Mouse (Mus musculus): ENCODE results near the gene Col5a1.

Gene Col5a1

DNA sequence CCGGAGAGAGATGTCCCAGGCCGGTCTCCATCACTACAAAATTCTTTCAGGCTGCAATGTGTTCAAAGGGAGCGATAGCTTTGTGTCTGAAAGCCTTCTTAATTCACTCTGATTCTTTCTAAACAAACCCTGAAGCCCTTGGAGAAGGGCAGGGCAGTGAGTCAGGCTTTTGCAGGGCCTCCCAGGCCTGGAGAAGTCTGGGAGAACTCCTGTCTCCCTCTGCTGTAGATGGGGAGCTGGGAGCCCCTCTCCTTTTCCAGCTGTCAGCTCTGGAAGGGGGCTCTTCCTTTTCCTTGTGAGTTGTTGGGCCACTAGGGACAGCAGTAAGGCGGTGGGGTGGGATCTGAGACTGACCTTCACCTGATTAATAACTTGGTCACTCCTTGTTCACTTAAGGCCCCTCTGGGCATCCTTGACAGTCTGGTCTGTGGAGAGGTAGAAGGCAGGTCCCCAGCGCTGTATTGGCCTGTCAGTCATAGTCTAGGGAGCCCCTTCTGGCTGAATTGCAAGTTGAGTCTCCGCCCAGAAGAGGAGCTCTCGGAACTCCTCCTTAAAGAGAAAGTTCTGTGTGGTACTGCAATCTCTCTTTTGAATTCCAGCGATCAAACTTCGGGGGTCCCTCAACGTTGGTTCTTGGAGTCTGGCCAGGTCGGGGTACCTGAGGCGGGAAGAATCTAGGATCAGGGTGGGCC is 623 bp upstream of the Col5a1 start:
- DNase-seq (ENCODE audit: low spot score): peak; percentile 18

DNA sequence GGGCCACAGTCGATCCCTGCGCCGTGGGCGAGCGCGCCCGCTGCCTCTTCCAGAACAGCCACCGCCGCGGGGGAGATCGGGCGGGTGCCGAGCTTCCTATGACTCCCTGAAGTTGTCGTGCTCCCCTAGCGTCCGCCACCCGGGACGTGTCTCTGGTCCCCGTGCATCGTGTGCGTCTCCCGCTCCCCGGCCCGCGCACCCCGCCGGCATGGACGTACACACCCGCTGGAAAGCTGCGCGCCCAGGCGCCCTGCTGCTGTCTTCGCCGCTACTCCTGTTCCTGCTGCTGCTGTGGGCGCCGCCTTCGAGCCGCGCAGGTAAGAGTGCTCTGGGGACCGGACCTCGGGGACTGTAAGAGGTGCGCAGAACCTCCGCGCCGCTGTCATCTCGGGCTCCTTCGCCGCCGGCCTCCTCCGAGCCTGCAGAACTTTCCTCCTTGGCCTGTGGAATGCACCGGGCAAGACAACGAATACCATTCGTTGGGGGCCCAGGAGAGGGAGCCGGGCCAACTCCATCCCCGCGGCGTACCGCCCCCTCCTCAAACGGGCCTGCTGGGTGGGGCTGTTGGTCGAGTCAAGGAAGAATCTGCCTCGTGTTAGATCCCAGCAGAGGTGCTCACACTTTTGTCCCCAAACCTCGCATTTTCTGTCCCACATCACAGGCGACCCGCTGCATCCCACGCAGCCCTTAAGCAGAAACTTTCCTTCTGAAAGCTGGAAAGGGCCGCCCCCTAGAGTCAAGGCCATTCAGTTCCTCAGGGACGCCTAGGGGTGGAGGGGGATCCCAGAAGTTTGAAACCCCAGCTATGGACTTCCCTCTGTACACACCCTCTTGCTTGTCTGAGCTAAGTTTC is 609 bp downstream of the Col5a1 start:
- DNase-seq (ENCODE audit: low spot score): no peak

DNA sequence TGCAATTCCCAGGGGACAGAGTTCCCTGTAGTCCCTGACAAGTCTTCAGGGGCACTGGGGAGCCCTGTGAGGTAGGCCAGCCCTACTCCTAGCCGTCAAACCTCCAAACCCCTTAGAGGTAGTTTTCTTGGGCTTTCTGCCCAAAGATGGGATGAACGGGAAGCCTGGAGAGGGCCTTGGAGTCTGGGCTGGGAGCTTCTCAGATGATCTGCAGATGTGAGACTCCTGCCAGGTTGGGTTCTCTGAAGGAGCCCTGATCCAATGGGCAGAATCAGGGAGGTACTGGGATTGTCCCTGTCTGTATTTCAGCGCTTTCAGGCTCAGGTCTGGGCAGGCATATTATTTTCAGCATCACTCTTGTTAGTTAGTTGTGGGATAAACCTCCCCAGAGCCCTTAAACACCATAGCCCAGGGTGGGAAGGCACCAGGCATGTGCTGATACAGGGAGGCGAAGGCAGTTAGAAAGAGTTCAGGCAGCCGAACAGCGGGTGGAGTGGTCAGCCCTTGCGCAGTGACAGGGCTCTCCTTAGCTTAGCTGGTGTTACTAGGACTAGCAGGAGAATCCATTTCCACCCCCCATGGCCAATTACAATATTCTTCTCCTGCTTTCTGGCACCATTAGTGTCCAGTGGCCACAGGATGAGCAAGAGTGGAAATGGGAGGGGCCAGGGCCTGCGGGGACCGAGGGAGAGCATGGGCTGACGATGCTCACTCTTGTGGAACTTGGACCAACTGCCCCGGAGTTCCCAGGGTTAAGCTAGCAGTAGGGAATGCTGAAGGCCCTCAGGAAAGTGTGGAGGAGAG is 1.4 kb downstream of the Col5a1 start:
- no peak for DNase-seq (ENCODE audit: low spot score)

DNA sequence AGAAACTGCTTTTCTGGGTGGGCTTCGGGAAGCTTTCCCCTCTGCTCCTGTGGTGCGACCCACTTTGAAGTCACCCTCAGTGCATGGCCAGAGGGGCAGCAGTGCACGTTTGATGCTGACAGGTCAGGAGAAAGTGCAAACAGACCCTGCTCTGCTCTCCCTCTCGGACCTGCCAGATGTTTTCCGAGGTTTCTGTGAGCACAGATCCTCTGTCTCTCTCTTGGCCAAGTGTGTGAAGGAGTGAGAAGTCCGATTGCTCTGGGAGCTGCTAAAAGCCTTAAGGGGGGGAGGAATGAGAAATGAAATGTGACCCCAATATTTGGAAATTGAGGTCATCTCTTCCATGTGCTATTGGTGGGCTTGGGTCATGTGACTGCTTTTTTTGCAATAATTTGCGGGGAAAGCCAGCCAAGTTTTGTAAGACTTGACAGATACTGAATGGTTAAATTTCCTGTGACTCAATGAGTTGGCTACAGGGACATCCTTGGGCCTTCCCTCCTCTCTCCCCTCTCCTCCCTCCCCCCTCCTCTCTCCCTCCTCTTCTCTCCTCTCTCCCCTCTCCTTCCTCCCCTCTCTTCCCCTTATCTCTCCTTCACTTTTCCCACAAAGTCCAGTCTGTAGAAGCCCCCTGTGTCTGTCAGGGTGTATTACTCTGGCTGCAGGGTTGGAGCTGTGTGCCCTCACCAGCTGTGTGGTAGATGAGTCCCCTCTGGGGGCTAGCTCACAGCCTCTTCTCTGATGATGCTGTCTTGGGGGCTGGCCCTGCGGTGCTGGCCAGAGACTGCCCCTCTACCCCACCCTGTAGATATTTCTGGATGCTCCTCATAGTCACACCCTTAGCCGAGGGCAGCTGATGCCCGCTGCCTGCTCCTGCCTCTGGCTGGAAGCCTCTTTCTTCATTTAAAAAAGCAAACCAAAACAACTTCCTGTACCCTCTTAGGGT is 2.6 kb downstream of the Col5a1 start:
- DNase-seq (ENCODE audit: low spot score): no peak

DNA sequence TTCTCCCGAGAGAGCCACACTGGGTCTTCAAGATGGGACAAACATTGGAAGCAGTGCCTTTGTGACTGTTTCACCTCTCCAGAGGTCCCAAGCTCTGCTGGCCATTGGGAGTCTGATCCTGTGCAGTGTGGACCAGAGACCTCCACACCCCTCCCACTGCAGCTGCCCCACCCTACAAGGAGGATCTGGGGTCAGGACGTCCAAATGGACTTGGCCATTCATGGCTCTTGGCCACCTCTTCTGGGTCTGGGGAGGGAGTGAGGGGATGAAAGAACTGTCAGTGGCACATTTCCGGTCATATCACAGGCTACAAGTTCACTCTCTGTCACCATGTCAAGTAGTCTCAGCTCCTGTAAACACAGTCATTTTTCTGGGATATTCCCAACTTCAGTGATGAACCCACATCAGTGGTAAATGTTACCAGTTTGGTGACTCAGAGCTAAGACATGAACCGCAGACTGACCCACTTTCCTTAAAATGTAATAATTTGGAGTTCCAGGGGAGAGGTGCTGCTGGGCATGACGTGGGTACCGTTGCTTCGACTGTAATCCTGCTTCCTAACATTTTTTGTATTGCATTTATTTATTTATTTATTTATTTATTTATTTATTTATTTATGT is 5.8 kb downstream of the Col5a1 start:
- no peak for DNase-seq (ENCODE audit: low spot score)

DNA sequence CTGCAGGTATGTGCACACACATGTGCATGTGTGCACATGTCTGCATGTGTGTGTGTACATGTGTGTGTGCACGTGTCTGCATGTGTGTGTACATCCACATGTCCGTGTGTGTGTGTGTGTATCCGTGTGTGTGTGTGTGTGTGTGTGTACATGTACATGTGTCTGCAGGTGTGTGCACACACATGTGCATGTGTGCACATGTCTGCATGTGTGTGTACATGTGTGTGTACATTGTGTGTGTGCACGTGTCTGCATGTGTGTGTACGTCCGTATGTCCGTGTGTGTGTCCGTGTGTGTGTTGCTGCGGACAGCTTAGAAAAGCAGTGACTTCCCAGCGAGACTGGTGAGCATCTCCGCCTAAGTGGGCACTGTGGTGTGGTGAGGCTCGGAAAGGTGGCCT is 6.8 kb downstream of the Col5a1 start:
- DNase-seq (ENCODE audit: low spot score): no peak

DNA sequence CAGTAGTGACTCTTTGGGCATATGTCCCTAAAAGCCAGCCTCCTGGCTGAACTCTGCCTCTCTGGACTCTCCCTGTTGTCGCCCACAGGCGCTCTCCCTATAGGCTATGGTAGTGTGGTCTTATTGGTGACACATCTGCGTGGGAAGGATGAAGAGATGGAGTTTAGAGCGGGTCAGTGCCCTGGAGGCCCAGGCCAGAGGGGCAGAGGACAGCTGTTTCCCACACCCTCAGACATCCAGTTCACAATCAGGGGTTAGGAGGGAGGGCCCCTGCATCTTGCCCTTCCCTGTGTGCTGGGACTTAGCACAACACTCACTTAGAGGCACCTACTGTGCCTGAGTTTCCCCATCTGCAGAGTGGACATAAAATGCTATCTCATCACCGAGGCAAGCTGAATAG is 8.8 kb downstream of the Col5a1 start:
- DNase-seq (ENCODE audit: low spot score): no peak

DNA sequence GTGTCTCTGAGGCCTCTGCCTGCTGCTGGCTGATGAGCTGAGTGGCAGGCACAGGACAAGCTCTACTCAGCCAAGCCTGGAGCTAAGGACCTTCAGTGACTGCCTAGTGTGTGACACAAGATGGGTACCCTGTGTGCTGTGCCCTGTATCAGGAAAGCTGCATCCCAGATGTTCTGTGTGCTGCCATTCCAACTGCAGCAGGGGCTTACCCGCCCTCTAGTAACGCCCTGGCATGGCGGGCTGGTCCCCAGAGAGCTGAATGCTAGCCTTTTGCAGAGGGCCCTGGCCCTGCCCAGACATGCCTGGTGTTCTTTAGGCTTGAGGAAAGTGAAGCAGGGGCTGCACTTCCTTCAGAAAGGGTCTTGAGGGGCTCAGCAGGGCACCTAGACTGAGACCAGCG is 9.4 kb downstream of the Col5a1 start:
- DNase-seq (ENCODE audit: low spot score): no peak

DNA sequence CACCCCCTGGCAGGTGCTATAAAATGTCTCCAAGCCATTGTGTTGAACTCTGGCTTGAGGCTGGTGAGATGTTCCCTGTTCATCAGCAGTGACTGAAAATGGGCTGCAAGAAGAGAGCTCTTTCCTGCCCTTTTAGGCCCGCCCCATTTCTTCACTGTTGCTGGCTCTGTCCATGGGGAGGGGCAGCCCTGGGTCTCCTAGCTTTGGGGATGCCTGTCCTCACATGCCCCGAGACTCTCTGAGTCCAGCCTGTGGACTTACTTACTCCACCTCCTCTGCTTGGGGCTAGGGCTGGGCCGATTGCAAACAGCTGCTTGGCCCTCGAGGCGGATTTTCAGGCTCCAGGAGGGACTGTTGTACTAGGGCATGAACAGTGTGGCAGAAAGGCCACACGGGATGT is 10.9 kb downstream of the Col5a1 start:
- DNase-seq (ENCODE audit: low spot score): no peak

DNA sequence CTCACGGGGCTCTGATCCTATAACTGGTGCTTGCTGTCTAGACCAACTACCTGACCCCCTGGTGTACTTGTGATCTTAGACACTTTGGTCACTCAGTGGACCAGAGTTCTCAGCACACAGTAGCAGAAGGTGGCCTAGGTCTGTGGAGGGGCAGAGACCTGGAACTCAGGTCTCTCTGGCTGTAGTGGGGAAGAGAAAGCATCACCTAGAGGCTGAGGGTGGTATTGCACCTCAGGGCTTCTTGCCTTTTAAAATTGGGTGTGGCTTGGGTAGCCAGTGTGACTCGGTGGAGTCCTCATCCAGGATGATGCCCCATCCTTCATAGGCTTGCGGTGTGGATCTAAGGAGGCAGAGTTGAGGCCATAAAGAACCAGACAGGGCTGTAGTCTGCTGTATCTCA is 13.7 kb downstream of the Col5a1 start:
- DNase-seq (ENCODE audit: low spot score): peak; percentile 52

DNA sequence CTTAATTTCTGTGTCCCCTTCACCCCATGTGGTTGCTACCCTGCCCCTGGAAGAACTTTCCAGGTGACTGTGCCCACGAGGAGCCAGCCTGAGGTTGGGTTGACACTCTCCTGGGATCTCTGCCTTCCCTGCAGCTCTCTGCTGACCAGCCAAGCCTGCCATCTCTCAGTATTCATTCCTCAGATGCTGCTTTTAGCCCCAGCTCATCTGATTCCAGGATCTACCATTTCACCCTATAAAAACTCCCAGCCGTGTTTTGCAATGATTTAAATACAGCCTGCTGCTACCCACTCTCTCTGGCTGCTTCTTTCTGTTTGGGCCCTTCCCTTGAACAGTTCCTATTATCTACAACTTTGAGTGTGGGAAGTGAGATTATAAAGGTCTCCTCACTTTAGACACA is 14.9 kb downstream of the Col5a1 start:
- no peak for DNase-seq (ENCODE audit: low spot score)

DNA sequence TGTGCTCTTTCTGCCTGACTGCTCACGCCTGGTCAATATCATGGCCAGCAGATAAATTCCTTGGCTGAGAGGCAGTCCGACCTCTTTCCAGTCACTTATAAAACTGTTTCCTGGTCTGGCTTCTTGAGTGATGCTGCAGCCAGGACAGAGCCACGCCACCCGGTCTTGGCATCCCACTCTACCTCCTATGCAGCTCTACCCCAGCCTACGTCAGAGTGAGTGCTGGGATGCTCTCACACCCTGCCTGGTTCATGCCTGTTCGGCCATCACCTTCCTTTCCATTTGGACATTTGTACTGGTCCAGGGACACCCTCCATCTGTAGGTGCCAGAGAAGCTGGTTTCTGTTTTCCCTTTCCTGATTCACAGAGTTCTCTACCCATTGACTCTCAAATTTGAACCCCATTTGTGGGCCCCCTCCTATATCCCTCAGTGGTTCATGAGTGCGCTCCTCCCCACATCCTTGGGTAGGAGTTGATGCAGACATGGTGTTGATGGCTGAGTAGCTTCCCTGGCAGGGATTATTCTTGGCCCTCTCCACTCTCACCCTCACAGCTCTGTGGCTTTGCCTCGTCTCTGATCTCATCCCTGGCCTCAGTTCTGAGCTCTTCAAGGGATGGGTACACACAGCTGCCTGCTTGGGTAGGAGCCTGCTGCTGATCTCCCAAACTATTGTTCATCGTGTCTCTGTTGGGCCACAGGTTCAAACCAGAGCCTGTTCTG is 15.5 kb downstream of the Col5a1 start:
- no peak for DNase-seq (ENCODE audit: low spot score)

DNA sequence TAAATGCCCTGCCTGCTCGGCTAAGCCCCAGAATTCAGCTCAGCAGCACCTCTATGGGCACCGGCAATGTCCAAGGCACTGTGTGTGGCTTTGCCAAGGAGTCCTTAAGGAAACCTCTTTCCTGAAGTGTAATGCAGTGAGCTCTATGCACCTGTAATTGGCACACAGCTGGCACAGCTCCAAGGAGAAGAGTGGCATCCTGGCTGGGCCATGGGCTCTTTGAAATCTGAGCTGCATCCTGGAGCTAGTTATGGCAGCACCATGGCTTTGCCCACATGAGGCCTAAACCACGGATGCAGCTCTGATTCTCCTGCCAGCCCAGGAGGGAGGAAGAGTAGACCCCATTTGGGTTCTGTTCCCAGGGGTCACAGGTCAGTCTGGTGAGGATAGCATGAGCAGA is 16.1 kb downstream of the Col5a1 start:
- DNase-seq (ENCODE audit: low spot score): no peak

DNA sequence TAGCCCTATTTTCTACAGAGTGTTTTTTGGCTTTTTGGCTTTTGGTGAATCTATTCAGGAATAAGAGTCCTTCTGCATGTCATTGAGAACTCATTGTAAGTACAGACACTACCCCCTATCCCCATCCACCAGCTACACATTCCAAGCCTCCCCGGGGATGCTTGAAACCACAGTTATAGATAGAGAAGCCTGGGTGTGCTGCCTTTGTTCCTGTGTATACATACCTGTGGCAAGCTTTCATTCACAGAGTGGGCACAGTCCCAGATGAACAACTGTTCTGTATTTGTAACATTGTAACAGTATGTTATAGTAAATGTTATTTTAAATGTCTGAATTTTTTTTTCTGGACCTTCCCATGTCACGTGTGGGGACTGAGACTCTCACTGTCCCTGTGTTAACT is 19.2 kb downstream of the Col5a1 start:
- no peak for DNase-seq (ENCODE audit: low spot score)

DNA sequence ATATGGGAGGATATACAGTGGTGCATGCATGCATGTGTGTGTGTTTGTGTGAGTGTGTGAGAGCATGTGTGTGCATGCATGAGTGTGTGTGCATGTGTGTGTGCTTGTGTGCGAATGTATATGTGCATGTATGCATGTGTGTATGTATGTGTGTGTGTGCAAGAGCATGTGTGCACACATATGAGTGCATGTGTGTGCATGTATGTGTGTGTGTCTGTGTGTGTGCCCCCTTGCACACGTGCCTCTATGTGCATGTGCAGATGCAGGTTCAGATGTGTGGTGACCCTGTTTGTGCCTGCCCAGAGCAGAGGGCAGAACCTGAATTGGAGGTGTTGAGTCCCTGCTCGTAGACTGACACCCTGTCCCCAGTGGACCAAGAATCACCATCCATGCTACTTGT is 24.3 kb downstream of the Col5a1 start:
- DNase-seq (ENCODE audit: low spot score): no peak

DNA sequence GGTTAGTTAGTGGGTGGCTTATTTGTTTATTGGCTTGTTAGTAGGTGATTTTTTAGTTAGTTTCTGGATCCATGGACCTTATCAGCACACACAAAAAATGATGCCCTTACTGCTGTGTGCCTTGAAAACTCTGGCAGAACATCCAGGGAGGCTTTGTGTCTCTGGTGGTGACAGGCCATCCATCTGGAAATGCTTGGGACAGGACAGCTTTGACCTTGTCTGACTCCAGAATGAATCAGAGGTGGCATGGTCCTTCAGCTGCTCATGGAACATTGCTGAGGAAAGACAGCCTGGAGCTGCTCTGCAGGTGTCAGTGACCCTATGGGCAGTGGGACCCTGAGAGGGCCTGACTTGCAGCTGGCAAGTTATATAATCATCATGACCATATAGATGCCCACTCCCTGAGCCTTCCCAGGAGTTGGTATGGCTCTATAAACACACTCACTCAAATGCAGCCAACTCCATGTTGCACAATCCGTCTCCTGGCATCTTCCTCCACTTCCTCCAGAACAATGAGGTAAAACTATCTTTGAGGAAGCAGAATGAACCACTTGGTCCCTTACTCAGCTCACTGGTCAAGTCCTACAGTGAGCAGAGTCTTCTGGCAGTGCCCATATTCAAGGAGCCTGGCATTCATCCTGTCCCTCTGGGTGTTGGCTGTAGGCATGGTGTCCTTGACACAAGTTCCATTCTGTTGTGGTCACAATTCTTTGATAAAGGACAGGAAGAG is 26.5 kb downstream of the Col5a1 start:
- DNase-seq (ENCODE audit: low spot score): no peak

DNA sequence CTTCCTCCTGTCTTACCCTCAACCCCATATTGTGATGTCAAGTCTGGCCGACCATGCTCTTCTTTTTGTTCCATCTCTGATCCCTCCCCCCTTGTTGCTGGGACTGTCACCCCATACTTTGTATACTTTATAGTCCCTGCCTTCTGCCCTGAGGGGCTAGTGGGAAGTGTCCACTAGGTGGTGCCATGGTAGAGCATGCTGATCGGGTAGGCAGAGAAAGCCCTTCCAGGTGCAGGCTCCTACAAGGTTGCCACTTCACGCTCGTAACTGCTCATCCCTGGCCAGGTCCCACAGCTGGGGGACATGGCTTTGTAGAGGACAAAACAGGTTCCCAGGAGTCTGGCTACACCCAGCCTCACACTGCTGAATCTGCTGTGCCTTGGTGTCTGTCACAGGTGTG is 29.5 kb downstream of the Col5a1 start:
- peak; percentile 49 for DNase-seq (ENCODE audit: low spot score)

DNA sequence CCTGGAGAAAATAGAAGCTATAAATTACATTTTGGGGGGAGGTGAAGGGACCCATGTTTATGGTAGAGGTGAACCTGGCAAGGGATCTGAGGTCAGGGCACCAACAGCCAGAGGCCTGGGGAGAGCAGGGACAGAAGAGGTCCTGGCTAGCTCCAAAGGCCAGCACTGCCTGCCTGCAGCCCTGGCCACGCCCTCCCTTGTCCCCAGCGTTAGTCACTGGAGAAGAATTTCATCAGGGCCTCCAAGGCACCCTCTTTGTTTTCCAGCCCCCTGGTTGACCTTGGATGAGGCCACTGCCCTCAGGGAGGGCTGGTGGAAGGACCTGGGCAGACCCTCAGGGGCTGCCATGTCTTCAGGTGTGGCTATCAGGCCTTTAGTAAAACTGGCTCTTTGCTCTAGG is 30.1 kb downstream of the Col5a1 start:
- DNase-seq (ENCODE audit: low spot score): no peak

DNA sequence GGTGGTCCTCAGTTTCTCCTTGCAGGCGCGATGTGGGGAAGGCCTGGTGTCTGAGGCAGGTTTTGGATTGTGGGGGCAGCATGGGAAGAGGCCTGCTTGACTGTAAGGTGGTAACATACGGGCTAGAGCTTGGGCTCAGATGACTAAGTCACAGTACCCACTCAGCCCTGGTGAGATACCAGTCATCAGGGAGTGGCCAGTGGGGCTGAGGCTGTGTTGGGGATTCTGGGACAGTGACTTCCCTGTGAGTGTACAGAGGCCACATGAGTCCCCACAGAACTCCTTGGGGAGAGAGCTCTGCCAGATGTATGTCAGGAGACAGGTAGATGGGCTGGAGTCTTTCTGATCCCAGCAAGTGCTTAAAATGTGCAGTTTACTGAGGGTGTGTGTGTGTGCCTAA is 31.0 kb downstream of the Col5a1 start:
- DNase-seq (ENCODE audit: low spot score): no peak

DNA sequence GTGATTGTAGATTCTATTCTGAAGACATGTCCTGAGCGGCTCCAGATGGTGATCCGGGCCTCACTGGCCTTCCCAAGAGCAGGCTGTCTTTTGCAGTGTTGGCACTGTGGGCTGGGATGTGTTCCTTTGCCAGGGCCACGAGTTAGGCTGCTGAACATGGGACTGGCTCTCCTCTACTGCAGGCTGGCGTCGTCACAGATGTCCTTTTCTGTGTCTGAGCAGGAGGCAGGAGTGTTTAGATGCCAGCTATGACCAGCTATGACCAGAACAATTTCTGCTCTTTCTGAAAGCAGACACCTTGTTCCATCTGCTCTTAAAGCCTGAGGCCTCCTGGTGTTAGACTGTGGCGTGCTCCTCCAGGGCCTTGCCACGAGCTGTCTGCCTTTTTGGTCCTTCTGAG is 31.9 kb downstream of the Col5a1 start:
- DNase-seq (ENCODE audit: low spot score): no peak
